Mouse (Mus musculus) C2C12 (cell line): ENCODE measurements around the gene Nkain4.

ENCODE experiments used
- CTCF ChIP-seq: IDR thresholded peaks from one replicate; pipeline ENCODE4 v1.5.1; 2011; ENCODE audit not compliant: control insufficient read depth, insufficient read depth, insufficient read length
- USF1 ChIP-seq: IDR thresholded peaks from one replicate; pipeline ENCODE4 v1.6.1; 2011; ENCODE audit warnings: low read depth, mild to moderate bottlenecking, control low read depth, moderate library complexity

DNA sequence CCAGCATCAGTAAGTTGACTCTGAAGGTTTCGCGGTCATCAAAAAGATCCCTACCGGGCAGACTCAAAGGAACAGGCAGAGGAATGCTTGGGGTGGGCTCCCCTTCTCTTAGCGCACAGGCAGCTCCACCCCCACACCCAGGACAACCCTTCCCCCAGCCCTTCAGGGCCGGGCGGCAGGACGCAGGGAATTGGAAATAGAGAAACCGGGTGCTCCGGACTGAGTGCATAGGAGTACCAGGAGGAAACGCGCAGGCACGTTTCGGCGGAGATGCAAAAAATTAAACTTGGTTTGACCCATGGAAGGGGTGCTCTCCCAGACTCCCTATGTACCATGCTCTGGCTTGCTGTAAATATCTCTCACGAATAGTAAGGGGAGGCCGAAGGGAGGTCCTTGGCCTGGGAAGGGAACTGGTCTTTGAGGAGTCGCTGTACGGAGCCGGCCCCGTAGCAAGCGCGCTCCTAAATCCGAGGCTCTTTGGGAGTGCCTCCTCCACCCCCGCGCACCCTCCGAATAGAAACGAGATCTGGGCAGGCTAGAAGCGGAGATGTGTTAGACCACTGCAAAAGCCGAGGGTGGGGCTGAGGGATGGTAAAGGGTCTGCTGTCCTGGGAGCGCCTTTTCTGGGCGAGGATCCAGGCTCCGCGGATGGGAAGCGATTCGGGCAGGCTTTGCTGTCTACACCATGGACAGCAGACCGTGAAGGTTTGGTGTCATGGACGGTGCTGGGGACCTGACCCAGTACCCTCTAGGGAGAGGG is 63.2 kb downstream of the Nkain4 start:
- no peak for TF ChIP-seq CTCF
- no peak for TF ChIP-seq USF1
